Mouse (Mus musculus): Measurements from ENCODE around the gene Flrt2.

- TF ChIP-seq CTCF (IDR thresholded peaks at IDR 0.05; ENCODE audit: control insufficient read depth, insufficient read depth, insufficient read length) (no peak), MAX (IDR thresholded peaks at IDR 0.05) (no peak), USF1 (IDR thresholded peaks at IDR 0.05; ENCODE audit: low read depth) (no peak)
Observed at GRCm38 (mm10) chr12:95739739-95740138, 47.7 kb downstream of the Flrt2 start.
